Mouse (Mus musculus): ENCODE data around the gene Ypel3. TPM values are rescaled to one million over a fixed set of nuclear protein-coding genes. Genes with fewer than 3 reads are reported as not detected.

Ypel3 gene
- polyA plus RNA-seq, 1 experiment from 2014 or later: 188 TPM

DNA sequence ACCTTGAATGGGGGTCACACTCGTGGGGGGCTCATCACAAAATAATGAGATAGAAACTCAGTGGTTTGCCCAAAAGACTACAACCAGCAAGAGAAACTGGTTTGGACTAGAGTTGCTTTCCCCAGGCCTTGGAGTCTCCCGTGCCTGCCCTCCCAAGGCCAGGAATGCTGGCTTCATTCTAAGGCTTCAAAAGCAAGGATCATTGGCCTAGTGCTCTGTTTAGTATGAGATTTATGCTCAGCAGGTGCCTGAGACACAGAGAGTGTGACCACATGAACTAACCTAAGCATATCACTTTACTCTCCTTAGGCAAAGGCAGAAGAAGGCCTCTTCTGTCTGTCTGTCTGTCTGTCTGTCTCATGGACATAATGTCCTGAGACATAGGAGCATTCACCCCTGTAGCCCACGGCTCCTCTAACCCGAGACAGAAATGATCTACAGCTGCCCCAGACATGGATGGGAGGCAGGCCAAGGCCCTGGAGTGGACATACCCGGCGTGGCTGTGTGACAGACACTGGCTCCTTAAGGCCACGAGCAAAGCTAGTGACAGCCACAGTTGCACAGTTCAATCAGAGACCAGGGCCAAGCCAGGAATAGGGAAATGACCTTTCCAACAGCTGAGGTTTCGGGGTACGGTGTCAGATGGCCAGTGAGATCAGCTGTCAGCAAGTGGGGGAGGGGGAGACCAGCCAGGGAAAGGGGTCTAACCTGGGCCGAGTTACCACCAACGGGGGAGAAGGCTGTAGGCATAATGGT lies 25.6 kb downstream of the Ypel3 start:
- H3K4me1 ChIP-seq (replicated peaks; ENCODE audit: insufficient read depth, low read length): no peaks in the 10 kb centered on the region; the same call in 1 of the 2 replicates
- no peak for DNase-seq (ENCODE audit: low spot score)
- no peaks in the 10 kb centered on the region for H3K27me3 ChIP-seq (ENCODE audit: insufficient read depth, low read length)
- no peak overlapping the region for H3K9ac ChIP-seq (ENCODE audit: low read depth, low read length)
- no peak for TF ChIP-seq CTCF (IDR thresholded peaks at IDR 0.05; ENCODE audit: low read depth)
- no peak overlapping the region for H3K4me3 ChIP-seq (replicated peaks; ENCODE audit: low read depth, low read length)
- H3K4me2 ChIP-seq (ENCODE audit: low read length): no peak overlapping the region
- ATAC-seq (replicated peaks; ENCODE audit: low FRiP score, low read depth): no peak
- no peaks in the 10 kb centered on the region for H3K36me3 ChIP-seq (ENCODE audit: insufficient read depth, low read length)
- 58% methylated on average over 11 of the region's 11 CpGs for WGBS
- H3K27ac ChIP-seq: no peak overlapping the region
- H3K9me3 ChIP-seq (replicated peaks; ENCODE audit: low read length): no peaks in the 10 kb centered on the region

DNA sequence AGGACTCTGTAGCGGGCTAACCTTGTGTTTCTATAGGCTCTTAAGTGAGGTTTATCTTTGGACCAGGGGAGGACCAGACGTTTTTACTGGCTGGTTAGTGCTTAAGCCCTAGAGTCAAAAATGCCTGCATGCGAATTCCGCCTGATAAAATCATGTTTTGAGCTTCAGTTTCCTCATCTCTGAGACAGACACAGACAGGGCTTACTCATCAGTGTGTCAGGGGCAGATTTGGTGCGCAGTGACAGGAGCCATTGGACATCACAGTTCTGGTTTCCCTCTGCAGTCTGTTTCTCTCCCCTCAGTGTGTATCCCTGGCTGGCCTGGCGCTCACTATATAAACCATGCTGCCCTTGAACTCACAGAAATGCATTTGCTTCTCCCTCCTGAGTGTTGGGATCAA lies 26.4 kb downstream of the Ypel3 start:
- ATAC-seq (replicated peaks; ENCODE audit: low FRiP score, low read depth) (no peak), DNase-seq (ENCODE audit: low spot score) (no peak)
- no peaks in the 10 kb centered on the region for H3K36me3 ChIP-seq (ENCODE audit: insufficient read depth, low read length)
- no peak for TF ChIP-seq CTCF (IDR thresholded peaks at IDR 0.05; ENCODE audit: low read depth)
- H3K4me3 ChIP-seq (replicated peaks; ENCODE audit: low read depth, low read length): no peak overlapping the region
- H3K9me3 ChIP-seq (replicated peaks; ENCODE audit: low read length): no peaks in the 10 kb centered on the region
- WGBS: 82% methylated on average over 6 of the region's 6 CpGs
- H3K4me1 ChIP-seq (replicated peaks; ENCODE audit: insufficient read depth, low read length): peaks cover 4% of the 10 kb centered on the region
- H3K27me3 ChIP-seq (ENCODE audit: insufficient read depth, low read length): no peaks in the 10 kb centered on the region
- H3K27ac ChIP-seq: no peak overlapping the region
- H3K4me2 ChIP-seq (ENCODE audit: low read length): no peak overlapping the region
- H3K9ac ChIP-seq (ENCODE audit: low read depth, low read length): no peak overlapping the region

DNA sequence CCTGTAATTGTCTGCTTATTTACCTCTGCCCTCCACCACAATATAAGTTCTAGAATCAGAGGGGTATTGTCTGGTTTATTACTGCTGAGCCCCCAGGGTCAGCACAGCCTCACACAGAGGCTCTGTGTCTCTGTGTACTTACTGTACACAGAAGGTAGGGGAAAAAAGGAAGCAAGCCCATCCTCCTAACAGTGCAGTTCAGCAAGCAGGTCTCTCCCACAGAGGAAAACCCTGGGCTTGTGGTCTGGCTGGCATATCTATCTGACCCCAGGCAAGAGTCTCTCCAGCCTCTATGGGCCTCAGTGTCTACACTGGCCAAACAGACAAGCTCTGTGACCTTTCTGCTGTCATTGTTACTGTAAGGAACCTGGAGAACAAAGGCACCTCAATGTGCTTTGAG lies 27.0 kb downstream of the Ypel3 start:
- Histone ChIP-seq H3K36me3 (ENCODE audit: insufficient read depth, low read length) (no peaks in the 10 kb centered on the region), H3K4me1 (replicated peaks; ENCODE audit: insufficient read depth, low read length) (peaks cover 8% of the 10 kb centered on the region), H3K4me2 (ENCODE audit: low read length) (no peak overlapping the region), H3K27ac (no peak overlapping the region), H3K9ac (ENCODE audit: low read depth, low read length) (no peak overlapping the region), H3K27me3 (ENCODE audit: insufficient read depth, low read length) (no peaks in the 10 kb centered on the region), H3K9me3 (replicated peaks; ENCODE audit: low read length) (no peaks in the 10 kb centered on the region), H3K4me3 (replicated peaks; ENCODE audit: low read depth, low read length) (no peak overlapping the region)
- DNase-seq (ENCODE audit: low spot score) (no peak), ATAC-seq (replicated peaks; ENCODE audit: low FRiP score, low read depth) (no peak)
- TF ChIP-seq CTCF (IDR thresholded peaks at IDR 0.05; ENCODE audit: low read depth): no peak

DNA sequence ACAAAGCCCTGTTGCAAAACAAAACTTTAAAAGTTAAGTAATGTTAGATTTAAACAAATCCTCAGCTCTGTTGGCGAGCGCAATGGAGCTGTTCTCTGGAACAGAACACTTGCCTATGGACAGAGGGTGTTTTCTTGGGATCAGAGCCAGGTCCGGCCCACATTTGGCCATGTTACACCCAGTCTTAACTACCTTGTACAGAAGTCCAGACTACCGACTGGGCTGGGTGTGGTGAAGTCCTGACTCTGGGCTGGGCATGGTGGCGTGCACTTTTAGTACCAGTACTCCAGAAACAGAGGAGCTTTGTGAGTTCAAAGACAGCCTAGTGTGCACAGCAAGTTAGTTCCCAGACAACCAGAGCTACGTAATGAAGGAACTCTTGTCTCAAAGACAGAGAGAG lies 30.2 kb downstream of the Ypel3 start:
- Histone ChIP-seq H3K4me1 (replicated peaks; ENCODE audit: insufficient read depth, low read length) (peaks cover 8% of the 10 kb centered on the region), H3K4me2 (ENCODE audit: low read length) (no peak overlapping the region), H3K27ac (no peak overlapping the region), H3K36me3 (ENCODE audit: insufficient read depth, low read length) (no peaks in the 10 kb centered on the region), H3K9ac (ENCODE audit: low read depth, low read length) (no peak overlapping the region), H3K4me3 (replicated peaks; ENCODE audit: low read depth, low read length) (no peak overlapping the region), H3K9me3 (replicated peaks; ENCODE audit: low read length) (no peaks in the 10 kb centered on the region), H3K27me3 (ENCODE audit: insufficient read depth, low read length) (no peaks in the 10 kb centered on the region)
- no peak for ATAC-seq (replicated peaks; ENCODE audit: low FRiP score, low read depth)
- TF ChIP-seq CTCF (IDR thresholded peaks at IDR 0.05; ENCODE audit: low read depth): no peak
- 61% methylated on average over 6 of the region's 6 CpGs for WGBS
- DNase-seq (ENCODE audit: low spot score): no peak

DNA sequence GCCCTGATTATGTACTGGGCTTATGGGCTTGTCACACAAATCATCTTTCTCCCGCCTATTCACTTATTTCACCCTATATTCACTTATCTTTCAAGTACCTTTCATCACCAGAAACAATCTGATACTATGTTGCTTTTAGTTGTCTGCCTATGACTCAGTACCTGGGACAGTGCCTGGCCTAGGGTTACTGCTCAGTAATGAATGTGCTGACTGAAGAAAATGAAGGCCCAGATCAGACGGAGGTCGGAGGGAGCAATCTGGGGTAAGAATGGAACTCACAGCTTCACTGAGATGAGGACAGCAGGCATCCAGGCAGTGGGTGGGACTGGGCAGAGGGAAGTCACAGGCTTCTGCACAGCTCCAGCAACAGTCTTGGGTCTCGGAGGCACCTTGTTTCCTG lies 30.6 kb downstream of the Ypel3 start:
- no peaks in the 10 kb centered on the region for H3K27me3 ChIP-seq (ENCODE audit: insufficient read depth, low read length)
- no peak overlapping the region for H3K9ac ChIP-seq (ENCODE audit: low read depth, low read length)
- peaks cover 8% of the 10 kb centered on the region for H3K4me1 ChIP-seq (replicated peaks; ENCODE audit: insufficient read depth, low read length)
- WGBS: 52% methylated on average over 4 of the region's 4 CpGs
- H3K36me3 ChIP-seq (ENCODE audit: insufficient read depth, low read length): no peaks in the 10 kb centered on the region
- TF ChIP-seq CTCF (IDR thresholded peaks at IDR 0.05; ENCODE audit: low read depth): no peak
- peak overlapping the region; percentile 70; the same call in 1 of the 2 replicates for H3K4me2 ChIP-seq (ENCODE audit: low read length)
- H3K27ac ChIP-seq: no peak overlapping the region
- H3K9me3 ChIP-seq (replicated peaks; ENCODE audit: low read length): no peaks in the 10 kb centered on the region
- DNase-seq (ENCODE audit: low spot score) (no peak), ATAC-seq (replicated peaks; ENCODE audit: low FRiP score, low read depth) (no peak)
- no peak overlapping the region for H3K4me3 ChIP-seq (replicated peaks; ENCODE audit: low read depth, low read length)

DNA sequence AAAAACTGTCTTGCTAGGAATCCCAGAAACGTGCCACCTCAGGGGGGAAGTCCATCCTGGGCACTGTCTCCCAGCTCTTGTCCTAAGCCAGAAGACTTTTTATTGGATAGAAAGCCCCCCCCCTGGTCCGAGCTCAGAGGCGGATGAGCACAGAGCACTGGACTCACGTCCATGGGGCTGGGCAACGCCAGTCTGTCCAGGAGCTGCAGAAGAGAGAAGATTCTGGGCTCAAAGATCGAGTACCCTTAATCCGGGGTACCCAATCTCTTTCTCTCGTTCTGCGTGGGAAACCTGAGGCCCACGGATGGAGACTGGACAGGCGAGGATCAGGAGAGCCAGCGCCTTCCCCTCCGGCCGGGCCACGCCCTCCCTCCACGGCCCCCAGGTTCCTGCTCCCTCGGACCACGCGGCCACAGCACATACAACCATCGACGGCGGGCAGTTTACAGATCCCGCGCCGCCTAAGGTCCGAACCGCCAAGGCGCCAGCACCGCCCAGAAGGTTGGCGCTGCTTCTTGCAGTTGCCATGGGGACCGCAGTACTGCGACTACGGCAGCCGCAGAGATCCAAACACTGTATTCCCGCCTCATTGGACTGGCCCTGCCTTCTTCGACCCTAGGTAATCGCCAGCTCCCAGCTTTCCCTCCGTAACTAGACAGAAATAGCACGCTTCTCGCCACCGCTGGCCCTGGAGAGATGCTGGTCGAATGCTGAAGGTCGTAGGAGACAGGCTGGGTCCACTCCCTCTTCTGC lies 32.1 kb downstream of the Ypel3 start:
- Histone ChIP-seq H3K36me3 (ENCODE audit: insufficient read depth, low read length) (no peaks in the 10 kb centered on the region), H3K4me1 (replicated peaks; ENCODE audit: insufficient read depth, low read length) (peaks cover 8% of the 10 kb centered on the region), H3K9me3 (replicated peaks; ENCODE audit: low read length) (no peaks in the 10 kb centered on the region), H3K27me3 (ENCODE audit: insufficient read depth, low read length) (no peaks in the 10 kb centered on the region), H3K4me2 (ENCODE audit: low read length) (peak overlapping the region; percentile 70), H3K9ac (ENCODE audit: low read depth, low read length) (peak overlapping the region; percentile 46), H3K27ac (peak overlapping the region; percentile 14; the same call in 1 of the 2 replicates), H3K4me3 (replicated peaks; ENCODE audit: low read depth, low read length) (peak overlapping the region; percentile 58)
- TF ChIP-seq CTCF (IDR thresholded peaks at IDR 0.05; ENCODE audit: low read depth): peak; percentile 13; the same call in 1 of the 2 replicates
- ATAC-seq (replicated peaks; ENCODE audit: low FRiP score, low read depth) (peak; percentile 90), DNase-seq (ENCODE audit: low spot score) (peak; percentile 97)
- under 1% methylated on average over 43 of the region's 43 CpGs for WGBS
